Comparison of ENCODE assay signal across 7 mouse cellular contexts in genomic region chr11:25057093-25057521, GRCm38 (mm10).
DNase-seq lines count a peak whose midpoint lies in the region; ATAC-seq and TF ChIP-seq lines count a peak whose summit lies in the region.

No protein-coding gene starts in this region.

- DNase-seq in brain, embryonic 14.5 days (ENCODE audit: low read depth), result peak; percentile 60
- peak; percentile 81 for DNase-seq in embryo, embryonic 10.5 days (ENCODE audit: low spot score)
- no peak for DNase-seq in thymus, postnatal 36 days
- DNase-seq in urinary bladder, postnatal 14 days (ENCODE audit: low spot score), result no peak

- no peak overlapping the region; the same call in 1 of the 2 replicates for H3K4me3 ChIP-seq in hindbrain, embryonic 13.5 days
- H3K4me3 ChIP-seq in midbrain, embryonic 12.5 days, result peak overlapping the region; percentile 12; the same call in 1 of the 2 replicates

- ATAC-seq in hindbrain, embryonic 13.5 days (ENCODE audit: low FRiP score), result peak; percentile 68; the same call in 1 of the 2 replicates
- peak; percentile 86 for ATAC-seq in midbrain, embryonic 12.5 days (ENCODE audit: low FRiP score, low read depth)
- ATAC-seq in erythroid progenitor cell, adult 5-6 weeks (replicated peaks; ENCODE audit: low FRiP score, poor library complexity, severe bottlenecking), result no peak

- TF ChIP-seq POLR2A in brain, embryonic 14.5 days (IDR thresholded peaks at IDR 0.05; ENCODE audit: borderline replicate concordance, extremely low read depth, insufficient read depth, insufficient read length, poor library complexity, severe bottlenecking), result no peak

- no peak overlapping the region for H3K9ac ChIP-seq in hindbrain, embryonic 13.5 days
- no peak overlapping the region for H3K9ac ChIP-seq in midbrain, embryonic 12.5 days (replicated peaks)

- H3K4me1 ChIP-seq in hindbrain, embryonic 13.5 days (replicated peaks), result peaks cover 8% of the 10 kb centered on the region
- H3K4me1 ChIP-seq in midbrain, embryonic 12.5 days, result peaks cover 10% of the 10 kb centered on the region; the same call in 1 of the 2 replicates

- H3K9me3 ChIP-seq in hindbrain, embryonic 13.5 days, result no peaks in the 10 kb centered on the region
- H3K9me3 ChIP-seq in midbrain, embryonic 12.5 days, result 0 out of 2 replicates have a peak, but pooled peaks cover 3% of the 10 kb centered on the region

- H3K36me3 ChIP-seq in hindbrain, embryonic 13.5 days, result peaks cover 2% of the 10 kb centered on the region; the same call in 1 of the 2 replicates
- no peaks in the 10 kb centered on the region for H3K36me3 ChIP-seq in midbrain, embryonic 12.5 days

- H3K27me3 ChIP-seq in hindbrain, embryonic 13.5 days, result no peaks in the 10 kb centered on the region
- H3K27me3 ChIP-seq in midbrain, embryonic 12.5 days, result no peaks in the 10 kb centered on the region

- peak overlapping the region; percentile 40 for H3K4me2 ChIP-seq in hindbrain, embryonic 13.5 days
- peak overlapping the region; percentile 39 for H3K4me2 ChIP-seq in midbrain, embryonic 12.5 days (replicated peaks)

- WGBS in hindbrain, embryonic 13.5 days, result 9% methylated on average over 7 of the region's 7 CpGs
- 5% methylated on average over 7 of the region's 7 CpGs for WGBS in midbrain, embryonic 12.5 days

- no peak overlapping the region for H3K27ac ChIP-seq in hindbrain, embryonic 13.5 days
- no peak overlapping the region for H3K27ac ChIP-seq in midbrain, embryonic 12.5 days (replicated peaks)

- TF ChIP-seq CTCF in brain, embryonic 14.5 days (IDR thresholded peaks at IDR 0.05; ENCODE audit: borderline replicate concordance, extremely low read depth, insufficient read depth, insufficient read length), result no peak

Comparison
In these comparisons a context has a peak if more than half of its experiments do, and no peak if none do; other contexts are left out.
1. DNase-seq: peak in brain, embryonic 14.5 days (single experiment) and embryo, embryonic 10.5 days (single experiment); none in thymus, postnatal 36 days (0 of 2) and urinary bladder, postnatal 14 days (single experiment).